18 mouse cellular contexts compared by ENCODE assay signal in genomic region chr15:32693006-32693405, GRCm38 (mm10).
"Had no signal": no experiment of that assay in that cellular context is flagged by ENCODE, and none has a peak within 500 bp of the region (broad histone marks: within the 10 kb centered on the region; RNA-seq: fewer than 3 reads in every experiment).

No protein-coding gene starts in this region.

- H3K4me2 ChIP-seq: kidney, embryonic 15.5 days; liver, embryonic 13.5 days; midbrain, embryonic 11.5 days; neural tube, embryonic 12.5 days; neural tube, embryonic 15.5 days had no signal

- H3K4me3 ChIP-seq: kidney, embryonic 15.5 days; left cerebral cortex, adult 2 months; liver, embryonic 13.5 days; neural tube, embryonic 12.5 days; neural tube, embryonic 15.5 days had no signal

- H3K4me1 ChIP-seq: kidney, embryonic 15.5 days; liver, embryonic 13.5 days; neural tube, embryonic 12.5 days; neural tube, embryonic 15.5 days had no signal

- H3K36me3 ChIP-seq: liver, embryonic 13.5 days; neural tube, embryonic 12.5 days; neural tube, embryonic 15.5 days had no signal

- H3K27me3 ChIP-seq: kidney, embryonic 15.5 days; liver, embryonic 13.5 days; neural tube, embryonic 12.5 days; neural tube, embryonic 15.5 days had no signal

- DNase-seq: layer of hippocampus, postnatal 36 days; liver, embryonic 13.5 days; lung, adult 2 months; lung, postnatal 14 days; lung, postnatal 4 days; midbrain, embryonic 14.5 days; right cerebral cortex, adult 18-20 months; right cerebral cortex, postnatal 14 days; right cerebral cortex, postnatal 4 days; thymus, adult 2 months; thymus, postnatal 14 days; thymus, postnatal 4 days had no signal

- H3K9ac ChIP-seq: kidney, embryonic 15.5 days; liver, embryonic 13.5 days; neural tube, embryonic 12.5 days; neural tube, embryonic 15.5 days had no signal

- H3K9me3 ChIP-seq: kidney, embryonic 15.5 days; liver, embryonic 13.5 days; neural tube, embryonic 12.5 days; neural tube, embryonic 15.5 days had no signal

- H3K27ac ChIP-seq: kidney, embryonic 15.5 days; left cerebral cortex, adult 2 months; liver, embryonic 13.5 days; neural tube, embryonic 12.5 days; neural tube, embryonic 15.5 days; stomach, postnatal 0 days had no signal
